Comparison of ENCODE assay signal across 20 mouse cellular contexts in the genomic region with DNA sequence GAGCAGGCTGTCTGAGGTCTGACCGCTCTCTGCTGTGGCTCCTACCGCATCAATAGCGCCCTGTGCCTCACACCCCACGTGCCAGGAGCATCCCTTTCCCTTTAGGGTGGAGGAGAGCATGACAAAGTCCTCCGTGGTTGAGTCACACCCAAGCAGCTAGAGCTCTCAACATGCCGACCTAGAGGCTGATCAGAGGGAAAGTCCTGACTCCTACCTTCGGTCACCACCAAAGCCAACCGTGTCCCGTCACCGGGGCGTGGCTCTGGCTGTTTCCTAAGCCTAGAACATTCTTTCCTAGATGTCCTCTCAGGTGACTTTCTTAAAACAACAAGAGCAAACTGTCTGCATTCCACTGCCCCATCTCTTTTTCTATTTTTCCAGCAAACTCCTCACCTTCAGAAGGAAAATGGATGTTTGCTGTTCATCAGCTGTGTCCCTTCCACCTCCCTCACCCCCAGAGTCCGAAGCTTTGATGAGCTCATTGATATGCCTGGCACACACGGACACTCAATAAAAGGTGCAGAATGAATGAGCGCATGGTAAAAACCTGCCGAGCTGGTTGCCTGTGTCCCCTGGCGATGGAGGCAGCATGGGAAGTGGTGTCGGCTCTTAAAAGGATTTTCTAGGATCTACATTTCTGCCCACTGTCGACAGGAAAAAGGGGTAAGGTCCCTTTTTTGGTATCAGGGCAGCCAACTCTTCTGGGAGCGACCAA. TPM values are rescaled to one million over a fixed set of nuclear protein-coding genes. Genes with fewer than 3 reads are reported as not detected.
DNase-seq lines count a peak whose midpoint lies in the region; ATAC-seq and TF ChIP-seq lines count a peak whose summit lies in the region.
"Had no signal": no experiment of that assay in that cellular context is flagged by ENCODE, and none has a peak within 500 bp of the region (broad histone marks: within the 10 kb centered on the region; RNA-seq: fewer than 3 reads in every experiment).

No protein-coding gene starts in this region.

- no peak for TF ChIP-seq CTCF in lung, postnatal 0 days (IDR thresholded peaks at IDR 0.05)
- TF ChIP-seq CTCF in brain, embryonic 14.5 days (IDR thresholded peaks at IDR 0.05; ENCODE audit: borderline replicate concordance, extremely low read depth, insufficient read depth, insufficient read length): no peak

- H3K4me2 ChIP-seq in lung, postnatal 0 days (replicated peaks; ENCODE audit: low read depth, low read length): no peak overlapping the region
- H3K4me2 ChIP-seq in intestine, embryonic 14.5 days (ENCODE audit: low read length): no peak overlapping the region
- H3K4me2 ChIP-seq: embryonic facial prominence, embryonic 13.5 days; forebrain, embryonic 12.5 days; hindbrain, embryonic 14.5 days; midbrain, embryonic 12.5 days had no signal

- TF ChIP-seq POLR2A in brain, embryonic 14.5 days (IDR thresholded peaks at IDR 0.05; ENCODE audit: borderline replicate concordance, extremely low read depth, insufficient read depth, insufficient read length, poor library complexity, severe bottlenecking): no peak

- no peaks in the 10 kb centered on the region for H3K36me3 ChIP-seq in lung, postnatal 0 days (ENCODE audit: insufficient read depth, low read length)
- no peaks in the 10 kb centered on the region for H3K36me3 ChIP-seq in intestine, embryonic 14.5 days (ENCODE audit: control insufficient read depth, insufficient read depth, low read length)
- H3K36me3 ChIP-seq: midbrain, embryonic 12.5 days had no signal

- 78% methylated on average over 19 of the region's 19 CpGs for WGBS in lung, postnatal 0 days
- WGBS in intestine, embryonic 14.5 days: 78% methylated on average over 19 of the region's 19 CpGs

- no peak for TF ChIP-seq EP300 in lung, postnatal 0 days (IDR thresholded peaks at IDR 0.05)

- no peak overlapping the region for H3K9ac ChIP-seq in lung, postnatal 0 days (replicated peaks; ENCODE audit: low read depth)
- no peak overlapping the region for H3K9ac ChIP-seq in intestine, embryonic 14.5 days (ENCODE audit: low read length)
- H3K9ac ChIP-seq: embryonic facial prominence, embryonic 13.5 days; forebrain, embryonic 12.5 days; hindbrain, embryonic 14.5 days; midbrain, embryonic 12.5 days had no signal

- DNase-seq in lung, postnatal 0 days (ENCODE audit: low spot score): peak; percentile 45
- no peak for DNase-seq in lung, postnatal 25 days (ENCODE audit: low spot score)
- peak; percentile 49 for DNase-seq in brain, embryonic 14.5 days (ENCODE audit: low read depth)
- DNase-seq in intestine, embryonic 14.5 days (ENCODE audit: low spot score): no peak
- peak; percentile 29 for DNase-seq in kidney, postnatal 14 days
- DNase-seq in natural killer cell, adult 2 months (ENCODE audit: low spot score in 2 of 2): no peak
- no peak for DNase-seq in layer of hippocampus, adult 9-10 months (ENCODE audit: low spot score)
- DNase-seq: cerebellum, adult 2 months; cerebellum, postnatal 36 days; embryo, embryonic 11 days; heart, postnatal 4 days; layer of hippocampus, postnatal 36 days had no signal

- ATAC-seq in lung, postnatal 0 days: peak; percentile 60
- ATAC-seq in intestine, embryonic 14.5 days (replicated peaks; ENCODE audit: low FRiP score, low TSS enrichment, low read depth): peak; percentile 40; the same call in 1 of the 2 replicates
- no peak for ATAC-seq in cerebellum, adult (ENCODE audit: insufficient number of reproducible peaks, low FRiP score, low TSS enrichment)

- H3K4me1 ChIP-seq in lung, postnatal 0 days (ENCODE audit: insufficient read depth, low read depth, low read length): no peaks in the 10 kb centered on the region
- H3K4me1 ChIP-seq in intestine, embryonic 14.5 days (replicated peaks; ENCODE audit: control insufficient read depth, insufficient read depth, low read length): no peaks in the 10 kb centered on the region
- H3K4me1 ChIP-seq: forebrain, embryonic 12.5 days had no signal

- H3K4me3 ChIP-seq in lung, postnatal 0 days (ENCODE audit: low read depth, low read length): no peak overlapping the region
- no peak overlapping the region for H3K4me3 ChIP-seq in intestine, embryonic 14.5 days (ENCODE audit: low read depth, low read length)
- H3K4me3 ChIP-seq: embryonic facial prominence, embryonic 13.5 days; erythroblast, embryonic 14.5 days; forebrain, embryonic 12.5 days; heart, embryonic 10.5 days; layer of hippocampus, adult 2 months; midbrain, embryonic 12.5 days had no signal

- H3K27ac ChIP-seq in lung, postnatal 0 days (ENCODE audit: low read length): no peak overlapping the region
- no peak overlapping the region for H3K27ac ChIP-seq in intestine, embryonic 14.5 days (ENCODE audit: low read depth)
- H3K27ac ChIP-seq: embryonic facial prominence, embryonic 13.5 days; forebrain, embryonic 12.5 days; heart, embryonic 10.5 days; hindbrain, embryonic 14.5 days; layer of hippocampus, adult 2 months; midbrain, embryonic 12.5 days had no signal

- H3K9me3 ChIP-seq in lung, postnatal 0 days (ENCODE audit: low read length): no peaks in the 10 kb centered on the region
- no peaks in the 10 kb centered on the region for H3K9me3 ChIP-seq in intestine, embryonic 14.5 days (ENCODE audit: control insufficient read depth, low read length)
- H3K9me3 ChIP-seq: embryonic facial prominence, embryonic 13.5 days; forebrain, embryonic 12.5 days; heart, embryonic 10.5 days had no signal

- no peaks in the 10 kb centered on the region for H3K27me3 ChIP-seq in lung, postnatal 0 days (replicated peaks; ENCODE audit: insufficient read depth, low read length)
- no peaks in the 10 kb centered on the region for H3K27me3 ChIP-seq in intestine, embryonic 14.5 days (replicated peaks; ENCODE audit: control insufficient read depth, insufficient read depth, low read length)
- H3K27me3 ChIP-seq: embryonic facial prominence, embryonic 13.5 days; midbrain, embryonic 12.5 days had no signal

RNA-seq across cellular contexts. Expression of a gene that starts 12.2 kb away (rescaled TPM):
- 27.3 and 29.0 TPM in 2 replicates for polyA plus RNA-seq in lung, postnatal 0 days (2015; fragmentation: Nextera tagmentation; extraction: Ambion mirVana)
- polyA plus RNA-seq in brain, embryonic 14.5 days (2012; rRNA removed): 13.8 and 17.0 TPM in 2 replicates
- 33.0 and 34.5 TPM in 2 replicates for polyA plus RNA-seq in intestine, embryonic 14.5 days (2014; fragmentation: Nextera tagmentation; extraction: Ambion mirVana)

Comparison
In these comparisons a context has a peak if more than half of its experiments do, and no peak if none do; other contexts are left out.
1. DNase-seq: peak in lung, postnatal 0 days (single experiment), brain, embryonic 14.5 days (single experiment) and kidney, postnatal 14 days (single experiment); none in lung, postnatal 25 days (single experiment), intestine, embryonic 14.5 days (single experiment), natural killer cell, adult 2 months (0 of 2) and layer of hippocampus, adult 9-10 months (single experiment).